Mouse (Mus musculus) embryonic fibroblast, embryonic 13.5 days (primary cell): ENCODE data around the gene Zfp955b. TPM values are rescaled to one million over a fixed set of nuclear protein-coding genes. Genes with fewer than 3 reads are reported as not detected.
"Not testable (repeated sequence)": the region's sequence is repeated elsewhere in the genome, so short reads cannot be mapped to it uniquely, and the experiment has no call there.

ENCODE experiments used
- H3K27ac ChIP-seq: 2 replicates; pipeline ENCODE4 v1.5.1; 2012; ENCODE audit warnings: low read length, control low read depth, inconsistent platforms; ENCODE audit not compliant: insufficient read depth
- H3K4me1 ChIP-seq: 2 replicates; pipeline ENCODE4 v1.6.1; 2011; ENCODE audit warnings: low read length; ENCODE audit not compliant: control insufficient read depth, insufficient read depth
- H3K4me3 ChIP-seq: 2 replicates; pipeline ENCODE4 v1.5.1; 2011; ENCODE audit warnings: mild to moderate bottlenecking, control low read depth, low read length; ENCODE audit not compliant: insufficient read depth
- CTCF ChIP-seq: IDR thresholded peaks from 2 replicates; pipeline ENCODE4 v1.5.1; 2011; ENCODE audit warnings: mild to moderate bottlenecking, control low read depth, low read length, moderate library complexity, borderline replicate concordance; ENCODE audit not compliant: insufficient read depth
- POLR2A ChIP-seq: IDR thresholded peaks from 2 replicates; pipeline ENCODE4 v1.6.1; 2011; ENCODE audit warnings: low read depth, mild to moderate bottlenecking, control low read depth, low read length, moderate library complexity
- polyA plus RNA-seq: library from polyadenylated mRNA; stranded (reverse); fragments of >200 nt; gene quantifications from 2 replicates; pipeline ENCODE4 v1.2.4, GENCODE M21; 2011; ENCODE audit warnings: low read depth; ENCODE audit not compliant: missing spikeins, insufficient read length

The Zfp955b gene
- polyA plus RNA-seq, result 10.7 and 10.8 TPM in 2 replicates

DNA sequence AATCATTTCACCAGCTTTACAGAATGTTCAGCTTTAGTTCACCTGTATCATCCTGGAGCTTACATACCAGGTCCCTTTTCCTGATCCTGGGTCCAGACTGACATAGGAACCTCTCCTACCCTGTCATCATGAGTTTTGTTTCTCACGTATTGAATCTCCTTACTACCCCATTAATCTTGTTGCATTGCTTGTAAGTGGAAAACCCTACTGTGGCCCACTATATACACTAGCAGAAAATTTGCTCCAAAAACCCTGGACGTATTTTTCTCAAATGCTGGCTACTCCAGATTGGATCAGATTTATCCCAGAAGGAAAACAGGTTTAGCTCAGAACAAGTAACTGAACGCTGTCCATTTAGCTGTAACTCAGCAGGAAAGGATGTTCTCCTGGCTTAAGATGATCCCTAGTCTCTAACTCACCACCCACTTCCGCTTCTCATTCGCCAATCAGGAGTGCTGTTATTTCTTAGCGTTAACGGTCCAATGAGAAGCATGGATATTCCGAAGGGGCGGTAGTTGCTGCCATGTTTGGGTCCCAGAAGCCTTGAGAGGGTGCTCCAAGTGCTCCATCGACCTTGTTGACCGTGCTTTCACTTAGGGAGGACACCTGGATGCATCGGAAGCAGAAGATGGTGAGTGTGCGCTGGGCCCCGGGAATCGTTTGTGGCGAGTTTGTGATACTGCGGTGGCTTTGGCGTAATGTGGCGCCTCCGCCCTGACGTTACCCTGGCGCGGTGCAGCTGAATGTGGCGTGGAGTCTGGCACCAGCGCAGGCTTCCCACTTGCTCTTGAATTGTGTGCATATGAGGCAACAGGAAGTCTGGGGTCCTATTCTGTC is at the start of gene Zfp955b:
Gene Zfp955b, plus strand, starts transcription at position 506 of the 837 bp plus-strand sequence.
- not testable (repeated sequence) for H3K4me3 ChIP-seq, H3K27ac ChIP-seq, H3K4me1 ChIP-seq

GRCm38 (mm10) chr17:33254530-33255318 is 34.6 kb upstream of the Zfp955b start, which contains the start of gene Zfp955a:
Gene Zfp955a, minus strand, starts transcription at chr17:33255145.
- not testable (repeated sequence) for H3K4me1 ChIP-seq, H3K27ac ChIP-seq, H3K4me3 ChIP-seq

GRCm38 (mm10) chr17:33255319-33255657 is 34.1 kb upstream of the Zfp955b start:
- not testable (repeated sequence) for H3K27ac ChIP-seq, H3K4me3 ChIP-seq, H3K4me1 ChIP-seq

DNA sequence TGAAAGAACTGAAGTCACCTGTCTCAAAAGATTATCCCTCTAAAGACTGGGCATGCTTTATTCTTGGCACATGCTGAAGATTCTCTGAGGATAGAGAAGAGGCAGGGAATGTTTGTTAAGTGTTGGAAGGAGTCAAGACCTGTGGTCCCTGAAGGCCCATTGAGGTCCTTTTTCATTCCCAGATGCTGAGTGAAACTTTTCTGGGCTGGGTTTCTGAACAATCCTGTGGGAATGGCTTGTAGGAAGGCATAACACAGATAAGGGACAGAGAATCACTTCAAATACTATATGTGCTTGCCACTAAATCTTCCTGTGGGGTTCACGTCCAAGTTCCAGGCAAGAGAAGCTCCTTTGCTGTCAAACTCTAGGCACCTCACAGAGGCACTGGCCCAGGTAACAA is 25.0 kb upstream of the Zfp955b start, which contains the start of gene Olfr63:
Gene Olfr63, plus strand, starts transcription at position 301 of the 400 bp plus-strand sequence.
- no peaks in the 10 kb centered on the region for H3K4me1 ChIP-seq
- no peak for TF ChIP-seq POLR2A
- TF ChIP-seq CTCF, result no peak
- H3K27ac ChIP-seq, result no peak within 1 kb of the TSS
- no peak within 1 kb of the TSS for H3K4me3 ChIP-seq

- Histone ChIP-seq H3K27ac (no peak overlapping the region), H3K4me1 (no peaks in the 10 kb centered on the region), H3K4me3 (no peak overlapping the region)
- TF ChIP-seq CTCF (no peak), POLR2A (no peak)
Measured at GRCm38 (mm10) chr17:33268907-33269306, 20.4 kb upstream of the Zfp955b start.

DNA sequence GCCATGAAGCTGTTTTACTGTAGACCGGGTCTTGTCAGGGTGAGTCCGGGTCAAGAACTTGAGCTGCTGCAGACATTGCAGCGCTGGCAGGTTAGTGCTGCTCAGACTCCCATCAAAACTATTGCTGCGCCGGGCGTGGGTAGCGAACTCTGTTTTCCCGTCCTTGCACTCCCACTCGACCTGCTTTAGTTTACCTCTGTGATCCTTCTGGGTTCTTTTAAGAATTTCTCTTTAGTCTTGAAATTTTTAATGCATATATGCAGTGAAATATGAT is 469 bp downstream of the Zfp955b start:
- H3K27ac ChIP-seq, H3K4me3 ChIP-seq, H3K4me1 ChIP-seq: not testable (repeated sequence)

DNA sequence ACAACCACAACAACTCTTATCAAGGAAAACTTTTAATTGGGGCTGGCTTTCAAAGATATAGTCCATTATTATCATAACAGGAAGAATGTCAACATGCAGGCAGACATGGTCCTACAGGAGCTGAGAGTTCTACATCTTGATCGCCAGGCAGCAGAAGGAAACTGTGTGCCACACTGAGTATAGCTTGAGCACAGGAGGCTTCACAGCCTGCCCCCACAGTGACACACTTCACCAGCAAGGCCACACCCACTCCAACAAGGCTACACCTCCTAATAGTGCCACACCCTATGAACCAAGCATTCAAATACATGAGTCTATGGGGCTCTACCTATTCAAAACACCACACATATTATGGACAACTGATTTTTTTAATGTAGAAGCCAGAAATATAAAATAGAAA is 63.6 kb downstream of the Zfp955b start:
- no peak for TF ChIP-seq POLR2A
- no peak for TF ChIP-seq CTCF
- no peaks in the 10 kb centered on the region for H3K4me1 ChIP-seq
- H3K27ac ChIP-seq, result no peak overlapping the region
- H3K4me3 ChIP-seq, result no peak overlapping the region

Other genes with a start within 250 kb of the Zfp955b start
- not detected in 2 replicates for gene 4921501E09Rik, start 221.5 kb upstream of the Zfp955b start, polyA plus RNA-seq
- gene Zfp563, start 200.2 kb upstream of the Zfp955b start, polyA plus RNA-seq, result 5.6 and 5.7 TPM in 2 replicates
- not detected in 2 replicates for gene Morc2b, start 149.9 kb upstream of the Zfp955b start, polyA plus RNA-seq
- not detected in 2 replicates for gene Olfr55, start 121.1 kb upstream of the Zfp955b start, polyA plus RNA-seq
- gene Olfr239, start 98.2 kb upstream of the Zfp955b start, polyA plus RNA-seq, result not detected in 2 replicates
- gene Olfr1564, start 67.9 kb upstream of the Zfp955b start, polyA plus RNA-seq, result 0.20 and 0.35 TPM in 2 replicates
- gene Zfp955a, start 34.4 kb upstream of the Zfp955b start, polyA plus RNA-seq, result 12.6 and 13.3 TPM in 2 replicates
- gene Olfr63, start 24.9 kb upstream of the Zfp955b start, polyA plus RNA-seq, result not detected in 2 replicates
- gene Zfp81, start 69.3 kb downstream of the Zfp955b start, polyA plus RNA-seq, result 14.4 and 16.3 TPM in 2 replicates
- 11.2 and 11.7 TPM in 2 replicates for gene Zfp101, start 105.1 kb downstream of the Zfp955b start, polyA plus RNA-seq
- not detected in 2 replicates for gene Actl9, start 143.4 kb downstream of the Zfp955b start, polyA plus RNA-seq
- 53.9 and 62.8 TPM in 2 replicates for gene Adamts10, start 234.7 kb downstream of the Zfp955b start, polyA plus RNA-seq